Mouse (Mus musculus) testis, postnatal 10 days (tissue): Measurements from ENCODE around the gene Pkd2.

Source experiments
- DNase-seq: peaks from one replicate; pipeline ENCODE4 v3.0.0; 2021; ENCODE audit warnings: low spot score

The Pkd2 gene

DNA sequence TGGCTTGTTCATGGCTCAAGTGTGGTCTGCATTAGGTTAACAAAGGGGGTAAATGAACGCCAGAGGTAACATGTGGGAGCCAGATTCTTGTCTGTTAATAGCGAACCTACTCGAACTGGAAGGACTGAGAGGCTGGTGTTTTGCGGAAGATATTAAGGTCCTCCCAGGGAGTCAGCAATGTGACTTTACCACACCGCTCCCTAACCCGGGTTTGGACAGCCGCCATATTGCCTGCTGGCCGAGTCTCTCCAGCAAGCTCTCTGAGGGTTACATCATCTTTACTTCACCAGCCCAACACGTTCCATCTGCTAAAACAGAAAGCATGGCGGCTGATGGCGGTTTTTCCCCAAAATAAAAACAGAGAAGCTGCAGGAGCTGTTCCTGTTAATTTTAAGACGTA, 6.5 kb downstream of the Pkd2 start:
- peak; percentile 56 for DNase-seq

DNA sequence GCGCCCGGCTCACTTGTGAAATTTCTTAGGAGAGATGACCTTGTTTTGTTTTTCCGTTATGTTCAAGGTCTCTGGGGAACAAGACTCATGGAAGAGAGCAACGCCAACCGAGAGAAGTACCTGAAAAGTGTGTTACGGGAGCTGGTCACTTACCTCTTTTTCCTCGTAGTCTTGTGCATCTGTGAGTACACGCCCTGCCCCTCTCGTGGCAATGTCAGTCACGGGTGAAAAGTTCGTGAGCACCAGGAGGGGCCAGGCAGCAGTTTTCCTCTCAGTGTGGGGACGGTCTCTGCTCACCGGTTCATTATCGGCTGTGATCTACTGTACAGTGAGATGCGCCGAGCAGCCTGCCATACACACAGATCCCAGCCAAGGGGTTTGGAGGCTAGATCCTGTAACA, 7.6 kb downstream of the Pkd2 start:
- DNase-seq = no peak

DNA sequence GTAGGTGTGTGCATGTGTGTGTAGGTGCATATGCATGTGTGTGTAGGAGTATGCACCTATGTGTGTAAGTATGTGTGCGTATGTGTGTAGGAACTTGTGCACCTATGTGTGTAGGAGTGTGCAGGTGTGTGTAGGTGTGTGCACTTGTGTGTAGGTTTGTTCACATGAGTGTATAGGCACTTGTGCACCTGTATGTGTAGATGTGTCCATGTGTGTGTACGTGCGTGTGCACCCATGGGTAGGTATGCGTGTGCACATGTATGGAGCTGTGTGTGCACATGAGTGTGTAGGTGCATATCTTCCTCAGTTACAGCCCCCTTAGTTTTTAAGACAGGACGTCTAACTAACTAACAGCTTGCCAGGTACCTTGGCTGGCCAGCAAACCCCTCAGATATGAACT, 9.3 kb downstream of the Pkd2 start:
- DNase-seq = no peak

DNA sequence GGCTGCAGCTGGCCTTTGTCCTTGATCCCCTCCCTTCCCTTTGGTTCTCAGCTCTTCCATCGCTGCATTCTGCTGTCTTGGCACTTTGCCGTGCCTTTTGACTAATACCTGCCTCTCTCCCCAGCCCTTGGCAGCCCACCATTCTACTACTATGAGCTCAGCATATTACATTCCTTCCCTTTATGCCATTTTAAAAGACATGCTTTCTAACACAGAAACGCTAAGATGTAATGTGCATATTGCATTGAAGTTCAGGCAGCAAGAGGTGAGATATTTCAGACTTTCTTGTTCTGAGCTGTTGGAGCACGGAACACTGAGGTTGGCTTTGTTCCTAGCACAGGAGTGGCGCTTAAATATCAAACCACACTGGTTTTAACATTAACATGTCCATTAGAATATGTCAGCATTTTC, 11.7 kb downstream of the Pkd2 start:
- DNase-seq = no peak

DNA sequence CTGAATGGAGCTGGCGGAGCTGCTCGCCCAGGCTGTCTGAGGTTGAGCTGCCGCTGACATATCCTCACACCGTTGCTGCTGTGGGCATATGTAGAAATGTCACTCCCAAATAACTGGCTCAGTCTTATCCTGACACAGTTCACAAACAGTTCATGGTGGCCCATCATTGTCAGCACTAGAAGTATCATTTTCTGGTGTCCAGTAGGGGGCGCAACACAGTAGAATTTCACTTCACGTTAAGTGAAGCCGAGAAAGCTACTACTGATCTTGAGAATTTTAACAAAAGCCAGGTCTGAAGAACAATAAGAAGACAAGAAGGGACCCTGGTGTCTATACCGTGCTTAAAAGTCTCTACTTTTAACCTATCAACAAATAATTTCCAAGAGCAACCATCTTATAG, 13.1 kb downstream of the Pkd2 start:
- DNase-seq = peak; percentile 65

DNA sequence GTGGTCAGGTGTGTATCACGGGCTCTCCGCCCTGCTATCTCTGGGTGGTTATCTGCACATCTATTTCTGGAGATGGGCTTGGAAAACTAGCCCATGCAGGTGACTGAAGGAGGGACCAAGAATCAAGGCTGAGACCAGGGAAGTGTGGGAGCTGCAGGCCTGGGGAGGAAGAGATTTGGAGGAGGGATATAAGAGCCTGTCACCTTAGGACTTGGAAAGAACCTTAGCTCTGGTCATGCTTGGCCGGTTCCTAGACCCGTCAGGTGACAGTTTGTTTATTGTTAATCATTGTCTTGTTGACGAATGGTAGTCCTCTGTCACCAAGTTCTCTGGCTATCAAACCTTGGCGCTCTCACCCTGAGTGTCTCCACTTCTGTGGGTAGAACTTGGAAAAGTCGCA, 21.1 kb downstream of the Pkd2 start:
- no peak for DNase-seq

DNA sequence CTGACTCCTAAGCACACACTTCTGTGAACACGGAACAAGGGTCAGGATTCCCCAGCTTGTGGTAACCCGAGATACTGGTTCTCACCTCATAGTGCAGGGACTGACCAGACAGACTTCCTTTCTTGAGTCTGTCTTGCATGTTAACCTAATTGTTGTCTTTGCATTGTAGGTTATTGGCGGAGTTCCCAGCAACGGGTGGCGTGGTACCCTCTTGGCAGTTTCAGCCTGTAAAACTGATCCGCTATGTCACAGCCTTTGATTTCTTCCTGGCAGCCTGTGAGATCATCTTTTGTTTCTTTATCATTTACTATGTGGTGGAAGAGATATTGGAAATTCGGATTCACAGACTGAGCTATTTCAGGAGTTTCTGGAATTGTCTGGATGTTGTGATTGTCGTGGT, 23.6 kb downstream of the Pkd2 start:
- DNase-seq = no peak

DNA sequence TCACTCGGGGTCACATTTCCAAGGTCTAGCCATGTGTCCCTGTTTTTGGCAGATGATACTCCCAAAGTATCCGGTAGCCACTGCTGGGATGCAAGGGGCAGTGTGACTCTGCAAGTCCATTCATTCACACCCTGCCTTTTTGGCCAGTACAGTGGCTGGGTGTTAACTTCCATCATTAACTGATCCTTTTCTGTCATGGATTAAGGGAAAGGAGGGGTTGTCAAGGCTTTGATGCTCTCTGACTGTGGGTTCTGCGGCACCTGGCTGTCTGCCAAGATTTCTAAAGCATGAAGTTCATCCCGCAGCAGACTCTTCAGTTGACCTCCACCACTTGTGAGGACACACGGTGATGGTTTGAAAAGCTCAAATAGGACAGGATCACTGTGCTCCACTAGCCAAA, 32.3 kb downstream of the Pkd2 start:
- no peak for DNase-seq

DNA sequence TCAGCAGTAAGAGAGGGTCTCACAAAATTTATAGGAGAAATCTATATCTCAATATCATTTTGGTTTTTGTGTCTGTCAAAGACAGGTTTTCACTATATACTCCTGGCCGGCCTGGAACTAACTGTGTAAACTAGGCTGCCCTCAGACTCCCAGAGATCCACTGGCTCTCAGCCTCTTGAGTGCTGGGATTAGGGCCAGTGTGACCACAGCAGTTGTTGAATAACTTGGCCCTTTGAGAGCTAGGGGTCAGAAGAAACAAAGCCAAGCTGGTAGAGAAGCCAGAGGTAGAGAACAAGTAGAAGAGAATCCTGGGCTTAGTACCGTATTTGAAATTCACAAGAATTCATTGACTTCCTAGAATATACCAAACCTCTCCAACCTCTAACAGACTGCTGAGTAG, 45.6 kb downstream of the Pkd2 start:
- DNase-seq = no peak

DNA sequence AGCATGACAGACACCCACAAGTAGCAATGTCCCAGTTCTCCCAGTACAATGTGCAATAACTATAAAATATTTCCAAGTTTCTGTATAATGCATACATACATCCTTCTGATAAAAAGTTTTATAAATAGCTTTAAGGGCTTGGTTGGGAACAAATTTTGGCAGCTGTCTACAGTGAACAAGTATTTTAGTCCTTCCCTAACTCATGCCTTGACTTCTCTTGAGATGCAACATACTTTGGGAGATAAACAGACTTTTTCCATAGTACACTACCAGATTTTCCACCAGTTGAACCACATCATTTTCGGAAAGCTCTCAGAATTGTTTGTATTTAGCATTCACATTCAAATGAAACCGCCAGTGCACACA, 48.6 kb downstream of the Pkd2 start:
- DNase-seq = no peak

DNA sequence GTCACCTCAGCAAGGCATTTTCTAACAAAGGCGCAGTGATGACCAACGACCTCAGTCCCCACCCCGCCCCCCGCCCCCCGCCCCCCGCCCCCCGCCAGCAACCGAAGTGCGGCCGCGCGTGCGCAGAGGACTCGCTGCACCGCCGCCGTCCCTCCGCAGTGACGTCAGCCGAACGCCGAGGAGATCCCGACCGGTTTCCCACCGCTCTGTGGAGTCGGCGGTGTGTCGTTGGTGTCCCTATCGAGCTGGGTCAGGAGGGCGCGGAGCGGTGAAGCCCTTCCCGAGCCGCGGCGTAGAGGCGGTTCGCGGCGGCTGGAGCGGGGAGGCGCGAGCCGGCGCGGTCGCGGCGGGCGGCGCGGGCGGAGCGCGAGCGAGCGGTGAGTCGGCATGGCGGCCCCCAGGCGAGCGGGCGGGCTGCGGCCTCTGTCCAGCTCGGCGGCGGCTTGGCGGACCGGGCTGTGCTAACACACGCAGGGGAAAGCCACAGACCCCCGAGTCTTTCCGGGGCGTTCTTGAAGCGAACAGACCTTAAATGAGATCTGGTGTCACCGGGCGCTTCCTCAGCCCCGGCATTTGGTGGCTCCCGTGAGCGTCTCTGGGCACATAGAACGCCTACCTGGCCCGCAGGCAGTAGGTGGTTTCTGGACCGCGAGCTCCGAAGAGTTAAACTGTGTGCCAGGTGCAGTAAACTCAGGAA, 49.1 kb downstream of the Pkd2 start, which contains the start of gene BC005561:
Gene BC005561 (plus strand): TSS at position 158 of the 697 bp plus-strand sequence.
- peak; percentile 91 for DNase-seq

DNA sequence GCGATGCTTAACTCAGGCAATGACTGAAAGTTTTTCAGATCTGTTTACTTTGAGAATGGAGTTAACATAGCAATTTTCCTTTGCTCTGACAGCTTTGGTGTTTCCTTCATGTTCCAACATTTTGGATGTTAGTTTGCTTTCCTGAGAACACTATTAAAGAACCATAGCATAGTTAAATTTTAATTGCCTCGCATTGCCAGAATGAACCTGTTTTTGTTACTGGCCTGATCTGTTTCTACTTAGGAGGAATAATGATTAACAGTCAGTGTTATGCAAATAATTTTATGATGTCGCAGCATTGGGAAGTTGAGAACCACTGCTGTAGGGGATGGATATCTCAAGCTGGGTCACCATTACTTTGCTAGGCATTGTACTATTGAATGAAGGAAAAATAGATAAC, 52.0 kb downstream of the Pkd2 start:
- no peak for DNase-seq

DNA sequence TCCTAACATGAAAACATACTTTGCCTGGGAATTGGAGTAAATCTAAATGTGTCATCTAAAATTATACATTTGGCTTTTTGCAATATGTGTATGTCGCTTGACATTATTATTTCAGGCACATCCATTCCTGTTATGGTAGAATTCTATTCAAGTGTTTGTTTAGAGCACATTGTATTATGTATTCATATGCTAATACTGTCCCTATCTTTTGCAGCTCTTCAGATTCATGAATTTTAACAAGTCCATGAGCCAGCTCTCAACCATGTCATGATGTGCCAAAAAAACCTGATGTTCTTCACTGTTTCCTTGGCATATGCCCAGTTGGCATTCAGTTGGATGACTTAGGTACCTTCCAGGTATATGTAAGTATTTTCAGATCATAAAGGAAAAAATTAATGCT, 79.4 kb downstream of the Pkd2 start:
- DNase-seq = no peak

DNA sequence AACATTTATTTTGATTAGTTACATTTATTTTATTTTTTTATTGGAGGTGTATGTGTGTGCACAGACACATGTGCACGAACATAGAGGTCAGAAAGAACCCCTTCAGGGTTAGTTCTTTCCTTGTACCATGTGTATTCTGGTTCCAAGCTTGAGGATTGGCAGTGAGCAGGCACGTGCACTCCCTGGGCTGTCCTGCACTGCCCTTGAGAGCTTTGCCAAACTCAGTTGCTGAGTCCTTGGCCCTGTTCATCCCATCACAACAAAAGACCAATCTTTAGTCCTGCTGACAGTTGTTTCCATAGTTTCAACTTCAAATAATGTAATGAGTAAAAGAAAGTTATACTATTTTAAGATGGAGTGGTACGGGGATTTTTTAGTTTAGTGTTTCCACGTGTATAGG, 80.1 kb downstream of the Pkd2 start:
- no peak for DNase-seq
